Mouse (Mus musculus) brain, embryonic 14.5 days (tissue): ENCODE measurements around the gene Tnfrsf18.

Experiments
- CTCF ChIP-seq: fragments of 200-500 bp; IDR thresholded peaks from 2 replicates; pipeline ENCODE4 v1.5.1; 2012; ENCODE audit warnings: inconsistent platforms, mild to moderate bottlenecking, moderate library complexity, borderline replicate concordance; ENCODE audit not compliant: insufficient read depth, insufficient read length; ENCODE audit errors: extremely low read depth
- POLR2A ChIP-seq: fragments of 200-500 bp; IDR thresholded peaks from 2 replicates; pipeline ENCODE4 v1.6.1; 2012; ENCODE audit warnings: mild to moderate bottlenecking, inconsistent platforms, borderline replicate concordance; ENCODE audit not compliant: poor library complexity, insufficient read depth, insufficient read length, severe bottlenecking; ENCODE audit errors: extremely low read depth

DNA sequence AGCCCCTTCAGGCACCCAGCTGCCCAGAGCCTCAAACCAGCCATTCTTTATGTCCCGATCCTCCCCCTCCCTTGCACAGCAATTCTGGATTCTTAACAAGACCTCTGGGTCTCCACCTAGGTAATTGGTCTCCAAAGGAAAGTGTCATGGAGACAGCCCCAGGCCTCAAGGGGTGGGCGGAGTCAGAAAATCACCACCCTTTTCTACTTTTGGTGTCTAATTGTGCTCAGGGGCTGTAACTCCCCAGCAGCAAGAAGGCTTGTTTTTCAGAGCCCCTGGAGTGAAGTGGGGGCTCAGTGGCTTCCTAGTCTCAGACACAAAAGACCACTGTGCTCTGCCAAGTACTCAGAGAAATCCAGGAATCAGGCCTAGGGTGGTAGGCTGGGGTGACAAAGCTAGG, 44.8 kb downstream of the Tnfrsf18 start:
- no peak for TF ChIP-seq CTCF
- TF ChIP-seq POLR2A, result no peak
